Mouse (Mus musculus) lung, postnatal 0 days (tissue): ENCODE results near the gene Ust. TPM values are rescaled to one million over a fixed set of nuclear protein-coding genes. Genes with fewer than 3 reads are reported as not detected.

Source experiments
- ATAC-seq: fragments of 200-750 bp; cut with Nextera tagmentation; 2 replicates; pipeline ENCODE4 v1.8.0; 2017; ENCODE audit warnings: moderate library complexity
- DNase-seq: peaks from one replicate; pipeline ENCODE4 v3.0.0-alpha.2; 2016; ENCODE audit warnings: low spot score
- H3K27ac ChIP-seq: fragments of 300-500 bp; sonication (generic); 2 replicates; pipeline ENCODE4 v1.5.1; 2014; ENCODE audit warnings: antibody characterized with exemption, mild to moderate bottlenecking, low read length, mixed read lengths
- H3K27me3 ChIP-seq: fragments of 300-500 bp; sonication (generic); replicated peaks from 2 replicates; pipeline ENCODE4 v1.6.1; 2014; ENCODE audit warnings: low read length, mixed read lengths; ENCODE audit not compliant: insufficient read depth
- H3K36me3 ChIP-seq: fragments of 300-500 bp; sonication (generic); 2 replicates; pipeline ENCODE4 v1.6.1; 2014; ENCODE audit warnings: low read length, mixed read lengths; ENCODE audit not compliant: insufficient read depth
- H3K4me1 ChIP-seq: fragments of 300-500 bp; sonication (generic); 2 replicates; pipeline ENCODE4 v1.6.1; 2014; ENCODE audit warnings: antibody characterized with exemption, low read depth, low read length, mixed read lengths; ENCODE audit not compliant: insufficient read depth
- H3K4me2 ChIP-seq: fragments of 300-500 bp; sonication (generic); replicated peaks from 2 replicates; pipeline ENCODE4 v1.6.1; 2014; ENCODE audit warnings: low read depth, mild to moderate bottlenecking, low read length, moderate library complexity, mixed read lengths
- H3K4me3 ChIP-seq: fragments of 300-500 bp; sonication (generic); 2 replicates; pipeline ENCODE4 v1.5.1; 2014; ENCODE audit warnings: low read depth, low read length
- H3K9ac ChIP-seq: fragments of 300-500 bp; sonication (generic); replicated peaks from 2 replicates; pipeline ENCODE4 v1.6.1; 2014; ENCODE audit warnings: low read depth, mild to moderate bottlenecking
- H3K9me3 ChIP-seq: fragments of 300-500 bp; sonication (generic); 2 replicates; pipeline ENCODE4 v1.6.1; 2016; ENCODE audit warnings: low read length, mixed read lengths
- CTCF ChIP-seq: IDR thresholded peaks from 2 replicates; pipeline ENCODE4 v1.5.1; 2016; ENCODE audit warnings: antibody characterized with exemption, mild to moderate bottlenecking
- EP300 ChIP-seq: IDR thresholded peaks from 2 replicates; pipeline ENCODE4 v1.6.1; 2016; ENCODE audit warnings: antibody characterized with exemption, mild to moderate bottlenecking, control low read depth
- WGBS: fragments of 180-500 bp; shearing (Covaris S2); extraction: QIAGEN DNeasy Blood & Tissue Kit; methylation state at CpG from one replicate; pipeline ENCODE4 v1.1.7; 2014; 5-methylcytosine and 5-hydroxymethylcytosine counted together
- polyA plus RNA-seq: library from polyadenylated mRNA; unstranded; fragments of >200 nt; fragmentation: Nextera tagmentation; extraction: Ambion mirVana; gene quantifications from 2 replicates; pipeline ENCODE4 v1.2.1, GENCODE M21; 2015

Ust gene
- polyA plus RNA-seq, 1 experiment from 2014 or later, result 6.3 TPM

DNA sequence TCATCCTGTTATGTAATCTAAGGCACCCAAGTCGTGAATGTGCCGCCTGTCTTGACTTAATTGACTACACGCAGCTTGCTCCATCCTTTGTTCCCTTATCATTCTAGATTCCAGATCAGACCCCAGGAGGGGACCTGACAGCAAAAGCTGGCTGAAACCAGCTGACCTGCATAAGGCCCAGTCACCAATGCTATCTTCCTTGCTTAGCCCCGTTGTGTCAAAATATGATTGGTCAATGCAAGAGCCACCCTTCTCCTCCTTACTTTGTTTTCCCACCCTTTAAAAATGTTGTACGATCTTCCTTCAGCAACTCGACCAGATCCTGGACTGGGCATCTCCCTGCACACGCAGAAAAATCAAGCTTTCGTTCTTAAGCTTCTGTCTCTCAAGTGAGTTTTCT is 40.7 kb downstream of the Ust start:
- no peak for ATAC-seq
- no peaks in the 10 kb centered on the region for H3K27me3 ChIP-seq
- no peak overlapping the region for H3K9ac ChIP-seq
- H3K27ac ChIP-seq, result no peak overlapping the region
- no peaks in the 10 kb centered on the region for H3K36me3 ChIP-seq
- DNase-seq, result no peak
- 84% methylated on average over 8 of the region's 8 CpGs for WGBS
- no peak overlapping the region for H3K4me3 ChIP-seq
- H3K9me3 ChIP-seq, result no peaks in the 10 kb centered on the region
- no peak overlapping the region for H3K4me2 ChIP-seq
- TF ChIP-seq CTCF (no peak), EP300 (no peak)
- H3K4me1 ChIP-seq, result no peaks in the 10 kb centered on the region

DNA sequence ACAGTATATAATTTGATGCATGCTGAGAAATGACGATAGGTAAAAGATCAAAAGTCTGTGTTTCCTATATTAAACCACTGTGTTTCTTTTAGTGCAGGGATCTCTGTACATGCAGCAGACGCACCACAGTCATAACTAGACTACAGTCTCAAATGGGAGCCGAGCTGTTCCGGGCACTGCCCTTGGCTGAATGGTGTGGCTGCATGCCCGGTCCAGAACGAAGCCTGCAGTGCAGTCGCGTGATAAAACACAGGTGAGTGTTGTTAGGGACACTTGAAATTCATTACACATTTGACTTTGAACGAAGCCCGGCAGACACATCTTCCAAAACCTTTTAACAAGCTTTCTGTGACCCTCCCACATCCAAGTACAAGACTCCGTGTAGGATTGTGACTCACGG is 46.6 kb downstream of the Ust start:
- H3K4me2 ChIP-seq, result no peak overlapping the region
- H3K4me1 ChIP-seq, result no peaks in the 10 kb centered on the region
- no peaks in the 10 kb centered on the region for H3K36me3 ChIP-seq
- no peak for TF ChIP-seq CTCF
- no peak; the same call in 1 of the 2 replicates for TF ChIP-seq EP300
- H3K27me3 ChIP-seq, result no peaks in the 10 kb centered on the region
- WGBS, result 63% methylated on average over 12 of the region's 12 CpGs
- DNase-seq (peak; percentile 18), ATAC-seq (peak; percentile 61)
- no peak overlapping the region for H3K4me3 ChIP-seq
- H3K27ac ChIP-seq, result no peak overlapping the region
- H3K9ac ChIP-seq, result no peak overlapping the region
- H3K9me3 ChIP-seq, result no peaks in the 10 kb centered on the region

DNA sequence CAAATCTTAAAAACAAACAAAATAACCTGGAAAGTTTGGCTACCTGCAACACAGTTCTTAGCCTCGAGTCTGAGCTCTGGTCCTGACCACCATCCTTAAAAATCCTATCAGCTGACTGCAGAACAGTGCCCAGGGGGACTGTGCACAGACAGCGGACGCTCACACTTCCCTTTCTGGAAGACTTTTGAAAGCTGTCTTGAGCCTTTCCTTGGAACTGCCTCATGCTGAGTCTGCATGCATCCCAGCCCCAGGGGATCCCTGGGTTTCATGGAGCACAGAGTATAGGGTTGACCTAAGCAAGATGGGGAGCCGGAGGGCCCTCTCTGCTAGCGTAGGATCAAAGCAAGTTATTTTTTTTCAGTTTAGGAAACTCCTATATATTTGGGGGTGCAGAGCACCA is 47.6 kb downstream of the Ust start:
- WGBS, result 80% methylated on average over 5 of the region's 5 CpGs
- H3K27me3 ChIP-seq, result no peaks in the 10 kb centered on the region
- ATAC-seq (no peak), DNase-seq (no peak)
- H3K9ac ChIP-seq, result no peak overlapping the region
- H3K27ac ChIP-seq, result no peak overlapping the region
- no peak overlapping the region for H3K4me2 ChIP-seq
- no peak overlapping the region for H3K4me3 ChIP-seq
- no peaks in the 10 kb centered on the region for H3K36me3 ChIP-seq
- peaks cover 3% of the 10 kb centered on the region; the same call in 1 of the 2 replicates for H3K4me1 ChIP-seq
- TF ChIP-seq CTCF (no peak), EP300 (no peak)
- no peaks in the 10 kb centered on the region for H3K9me3 ChIP-seq

DNA sequence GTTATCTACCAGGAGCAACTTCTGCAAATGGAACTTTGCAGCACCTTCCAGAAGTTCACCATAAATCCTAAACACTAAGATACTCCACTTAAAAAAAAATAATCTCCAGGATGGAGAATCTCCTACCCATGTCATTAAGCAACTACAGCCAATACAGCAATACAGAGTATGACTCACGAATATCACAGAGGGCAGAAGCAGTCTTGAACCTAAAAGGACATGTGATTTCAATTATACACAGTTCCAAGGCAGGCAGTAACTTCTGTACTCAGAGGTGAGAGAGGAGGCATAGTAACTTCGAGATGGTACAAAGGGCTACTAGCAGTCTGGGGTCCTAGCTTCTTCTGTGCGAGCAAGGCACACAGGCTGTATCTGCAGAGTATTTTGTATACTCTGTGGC is 49.1 kb downstream of the Ust start:
- H3K36me3 ChIP-seq, result no peaks in the 10 kb centered on the region
- 78% methylated on average over 3 of the region's 3 CpGs for WGBS
- no peak for DNase-seq

DNA sequence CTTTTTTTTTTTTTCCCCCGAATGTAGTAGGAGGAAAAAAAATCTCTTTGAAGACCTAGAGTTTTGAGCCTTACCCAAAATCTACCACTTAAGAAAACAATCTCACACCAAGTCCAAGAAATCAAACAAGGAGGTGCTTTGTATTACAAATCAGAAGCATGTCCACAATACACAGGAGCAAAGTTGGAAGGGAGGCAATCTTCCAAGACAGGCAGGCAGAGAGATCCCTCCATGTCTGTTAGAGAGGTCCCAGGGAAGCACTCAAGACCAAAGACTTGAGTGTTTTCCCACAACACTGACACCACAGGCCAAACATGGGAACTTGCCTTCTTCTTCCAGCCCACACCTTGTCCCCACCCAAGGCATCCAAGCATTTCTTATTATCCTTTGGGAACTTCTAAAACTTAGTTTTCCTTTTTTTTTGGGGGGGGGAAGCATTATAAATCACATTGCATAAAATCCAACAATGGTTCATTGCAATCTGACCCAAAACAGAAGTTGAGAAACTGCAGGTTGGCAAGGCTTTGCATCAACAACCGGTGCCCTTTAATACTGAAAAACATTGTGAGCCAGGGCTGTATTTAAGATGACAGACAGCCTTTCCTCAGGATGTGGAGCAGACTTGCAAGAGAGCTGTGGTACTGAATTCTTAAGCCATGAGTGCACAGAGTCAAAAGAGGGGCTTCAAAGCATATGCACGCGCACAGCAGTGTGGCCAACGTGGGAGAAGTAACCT is 49.8 kb downstream of the Ust start:
- Histone ChIP-seq H3K27ac (no peak overlapping the region), H3K27me3 (no peaks in the 10 kb centered on the region), H3K4me2 (no peak overlapping the region), H3K4me3 (no peak overlapping the region), H3K36me3 (no peaks in the 10 kb centered on the region), H3K9me3 (no peaks in the 10 kb centered on the region), H3K9ac (no peak overlapping the region), H3K4me1 (peaks cover 3% of the 10 kb centered on the region; the same call in 1 of the 2 replicates)
- TF ChIP-seq CTCF, result 0 out of 2 replicates have a peak, but pooled peaks have one; percentile 13
- TF ChIP-seq EP300, result no peak
- WGBS, result 59% methylated on average over 5 of the region's 5 CpGs
- DNase-seq (no peak), ATAC-seq (no peak)

More for the DNA sequence above, 49.1 kb downstream of the Ust start:
- Histone ChIP-seq H3K4me1 (peaks cover 3% of the 10 kb centered on the region; the same call in 1 of the 2 replicates), H3K27me3 (no peaks in the 10 kb centered on the region), H3K4me3 (no peak overlapping the region), H3K27ac (no peak overlapping the region), H3K4me2 (no peak overlapping the region), H3K9ac (no peak overlapping the region), H3K9me3 (no peaks in the 10 kb centered on the region)
- ATAC-seq, result no peak
- no peak for TF ChIP-seq CTCF
- TF ChIP-seq EP300, result no peak

DNA sequence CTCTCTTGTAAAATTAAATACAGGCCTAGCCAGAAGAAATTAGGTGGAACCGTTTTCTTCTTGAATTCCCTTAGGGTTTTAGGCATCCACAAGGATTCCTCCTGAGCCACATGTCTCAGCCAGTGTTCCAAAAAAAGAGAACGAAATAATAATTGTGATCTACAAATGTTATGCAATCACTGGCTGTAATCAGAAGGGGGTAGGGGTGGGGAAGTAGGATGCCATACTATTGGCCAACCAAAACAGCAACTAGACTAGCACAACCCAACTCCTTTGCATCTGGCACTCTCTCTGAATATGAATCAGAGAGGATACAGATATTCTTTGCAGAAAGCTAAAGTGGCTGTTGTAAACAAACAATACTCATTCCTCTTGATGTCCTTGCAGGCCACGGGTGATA is 52.7 kb downstream of the Ust start:
- WGBS, result 33% methylated on average over 3 of the region's 3 CpGs
- Histone ChIP-seq H3K27me3 (no peaks in the 10 kb centered on the region), H3K27ac (no peak overlapping the region), H3K36me3 (no peaks in the 10 kb centered on the region), H3K9ac (no peak overlapping the region), H3K9me3 (no peaks in the 10 kb centered on the region), H3K4me1 (peaks cover 9% of the 10 kb centered on the region; the same call in 1 of the 2 replicates), H3K4me3 (no peak overlapping the region), H3K4me2 (no peak overlapping the region)
- TF ChIP-seq EP300 (no peak; the same call in 1 of the 2 replicates), CTCF (no peak)
- peak; percentile 80 for DNase-seq
- peak; percentile 78 for ATAC-seq
